Mouse (Mus musculus): ENCODE measurements around the gene Spock1. TPM values are rescaled to one million over a fixed set of nuclear protein-coding genes. Genes with fewer than 3 reads are reported as not detected.

The Spock1 gene
- polyA plus RNA-seq, 1 experiment from 2014 or later: 0.93 TPM

- Histone ChIP-seq H3K4me3 (no peak overlapping the region), H3K4me1 (peaks cover 24% of the 10 kb centered on the region), H3K36me3 (no peaks in the 10 kb centered on the region), H3K27ac (no peak overlapping the region), H3K9me3 (replicated peaks) (0 out of 2 replicates have a peak, but pooled peaks cover 2% of the 10 kb centered on the region), H3K27me3 (ENCODE audit: low read depth, poor library complexity, severe bottlenecking) (0 out of 2 replicates have a peak, but pooled peaks cover 4% of the 10 kb centered on the region)
- 96% methylated on average over 4 of the region's 4 CpGs for WGBS
- DNase-seq (ENCODE audit: low spot score): no peak
Measured at GRCm38 (mm10) chr13:57788299-57788698, 119.8 kb downstream of the Spock1 start.

- Histone ChIP-seq H3K4me1 (peaks cover 31% of the 10 kb centered on the region), H3K9me3 (replicated peaks) (0 out of 2 replicates have a peak, but pooled peaks cover 2% of the 10 kb centered on the region), H3K4me3 (no peak overlapping the region), H3K36me3 (no peaks in the 10 kb centered on the region), H3K27ac (no peak overlapping the region), H3K27me3 (ENCODE audit: low read depth, poor library complexity, severe bottlenecking) (0 out of 2 replicates have a peak, but pooled peaks cover 4% of the 10 kb centered on the region)
- 89% methylated on average over 8 of the region's 8 CpGs for WGBS
- DNase-seq (ENCODE audit: low spot score): no peak
Measured at GRCm38 (mm10) chr13:57786278-57786677, 121.9 kb downstream of the Spock1 start.

GRCm38 (mm10) chr13:57782975-57783374 lies 125.2 kb downstream of the Spock1 start:
- H3K36me3 ChIP-seq: no peaks in the 10 kb centered on the region
- DNase-seq (ENCODE audit: low spot score): no peak
- no peak overlapping the region for H3K27ac ChIP-seq
- peaks cover 12% of the 10 kb centered on the region; the same call in 1 of the 2 replicates for H3K4me1 ChIP-seq
- H3K4me3 ChIP-seq: no peak overlapping the region
- no peaks in the 10 kb centered on the region for H3K27me3 ChIP-seq (ENCODE audit: low read depth, poor library complexity, severe bottlenecking)
- WGBS: 80% methylated on average over 12 of the region's 12 CpGs
- 0 out of 2 replicates have a peak, but pooled peaks cover 4% of the 10 kb centered on the region for H3K9me3 ChIP-seq (replicated peaks)

GRCm38 (mm10) chr13:57782107-57782561 lies 126.0 kb downstream of the Spock1 start:
- Histone ChIP-seq H3K27me3 (ENCODE audit: low read depth, poor library complexity, severe bottlenecking) (no peaks in the 10 kb centered on the region), H3K9me3 (replicated peaks) (0 out of 2 replicates have a peak, but pooled peaks cover 4% of the 10 kb centered on the region), H3K4me1 (peaks cover 12% of the 10 kb centered on the region; the same call in 1 of the 2 replicates), H3K27ac (no peak overlapping the region), H3K36me3 (no peaks in the 10 kb centered on the region), H3K4me3 (no peak overlapping the region)
- no peak for DNase-seq (ENCODE audit: low spot score)
- 89% methylated on average over 6 of the region's 6 CpGs for WGBS

- Histone ChIP-seq H3K4me3 (no peak overlapping the region), H3K27me3 (ENCODE audit: low read depth, poor library complexity, severe bottlenecking) (no peaks in the 10 kb centered on the region), H3K9me3 (replicated peaks) (0 out of 2 replicates have a peak, but pooled peaks cover 4% of the 10 kb centered on the region), H3K27ac (no peak overlapping the region), H3K36me3 (no peaks in the 10 kb centered on the region), H3K4me1 (peaks cover 17% of the 10 kb centered on the region)
- 82% methylated on average over 4 of the region's 4 CpGs for WGBS
- no peak for DNase-seq (ENCODE audit: low spot score)
Measured at GRCm38 (mm10) chr13:57779146-57779545, 129.0 kb downstream of the Spock1 start.

- Histone ChIP-seq H3K4me1 (peaks cover 16% of the 10 kb centered on the region), H3K4me3 (no peak overlapping the region), H3K27ac (no peak overlapping the region), H3K27me3 (ENCODE audit: low read depth, poor library complexity, severe bottlenecking) (no peaks in the 10 kb centered on the region), H3K9me3 (replicated peaks) (0 out of 2 replicates have a peak, but pooled peaks cover 4% of the 10 kb centered on the region), H3K36me3 (no peaks in the 10 kb centered on the region)
- WGBS: 83% methylated on average over 3 of the region's 3 CpGs
- no peak for DNase-seq (ENCODE audit: low spot score)
Measured at GRCm38 (mm10) chr13:57778524-57778923, 129.6 kb downstream of the Spock1 start.

- WGBS: 77% methylated on average over 6 of the region's 6 CpGs
- H3K4me3 ChIP-seq: no peak overlapping the region
Measured at GRCm38 (mm10) chr13:57771998-57772397, 136.1 kb downstream of the Spock1 start.

GRCm38 (mm10) chr13:57766721-57767120 lies 141.4 kb downstream of the Spock1 start:
- DNase-seq (ENCODE audit: low spot score): no peak
- Histone ChIP-seq H3K36me3 (no peaks in the 10 kb centered on the region), H3K27me3 (ENCODE audit: low read depth, poor library complexity, severe bottlenecking) (no peaks in the 10 kb centered on the region), H3K27ac (no peak overlapping the region), H3K4me3 (no peak overlapping the region), H3K4me1 (peaks cover 12% of the 10 kb centered on the region; the same call in 1 of the 2 replicates), H3K9me3 (replicated peaks) (no peaks in the 10 kb centered on the region)
- 73% methylated on average over 3 of the region's 3 CpGs for WGBS

More at GRCm38 (mm10) chr13:57771998-57772397, 136.1 kb downstream of the Spock1 start:
- H3K36me3 ChIP-seq: no peaks in the 10 kb centered on the region
- H3K9me3 ChIP-seq (replicated peaks): no peaks in the 10 kb centered on the region
- H3K27me3 ChIP-seq (ENCODE audit: low read depth, poor library complexity, severe bottlenecking): no peaks in the 10 kb centered on the region
- peaks cover 19% of the 10 kb centered on the region for H3K4me1 ChIP-seq
- DNase-seq (ENCODE audit: low spot score): no peak
- H3K27ac ChIP-seq: no peak overlapping the region

GRCm38 (mm10) chr13:57761122-57761521 lies 147.0 kb downstream of the Spock1 start:
- H3K27ac ChIP-seq: no peak overlapping the region
- H3K9me3 ChIP-seq (replicated peaks): no peaks in the 10 kb centered on the region
- no peak overlapping the region for H3K4me3 ChIP-seq
- no peaks in the 10 kb centered on the region for H3K27me3 ChIP-seq (ENCODE audit: low read depth, poor library complexity, severe bottlenecking)
- DNase-seq (ENCODE audit: low spot score): no peak
- H3K4me1 ChIP-seq: peaks cover 10% of the 10 kb centered on the region; the same call in 1 of the 2 replicates
- H3K36me3 ChIP-seq: no peaks in the 10 kb centered on the region
- WGBS: 95% methylated on average over 5 of the region's 5 CpGs

- no peaks in the 10 kb centered on the region for H3K36me3 ChIP-seq
- no peak overlapping the region for H3K27ac ChIP-seq
- WGBS: 92% methylated on average over 3 of the region's 3 CpGs
- no peak for DNase-seq (ENCODE audit: low spot score)
- H3K4me3 ChIP-seq: no peak overlapping the region
- peaks cover 10% of the 10 kb centered on the region; the same call in 1 of the 2 replicates for H3K4me1 ChIP-seq
- H3K27me3 ChIP-seq (ENCODE audit: low read depth, poor library complexity, severe bottlenecking): no peaks in the 10 kb centered on the region
- no peaks in the 10 kb centered on the region for H3K9me3 ChIP-seq (replicated peaks)
Measured at GRCm38 (mm10) chr13:57760618-57761017, 147.5 kb downstream of the Spock1 start.

- peaks cover 10% of the 10 kb centered on the region; the same call in 1 of the 2 replicates for H3K4me1 ChIP-seq
- DNase-seq (ENCODE audit: low spot score): no peak
- no peaks in the 10 kb centered on the region for H3K36me3 ChIP-seq
- no peak overlapping the region for H3K27ac ChIP-seq
- WGBS: 92% methylated on average over 3 of the region's 3 CpGs
- H3K9me3 ChIP-seq (replicated peaks): no peaks in the 10 kb centered on the region
- no peaks in the 10 kb centered on the region for H3K27me3 ChIP-seq (ENCODE audit: low read depth, poor library complexity, severe bottlenecking)
- H3K4me3 ChIP-seq: no peak overlapping the region
Measured at GRCm38 (mm10) chr13:57756316-57756715, 151.8 kb downstream of the Spock1 start.

- no peaks in the 10 kb centered on the region for H3K36me3 ChIP-seq
- DNase-seq (ENCODE audit: low spot score): no peak
- H3K27me3 ChIP-seq (ENCODE audit: low read depth, poor library complexity, severe bottlenecking): no peaks in the 10 kb centered on the region
- H3K4me3 ChIP-seq: no peak overlapping the region
- 0 out of 2 replicates have a peak, but pooled peaks cover 4% of the 10 kb centered on the region for H3K4me1 ChIP-seq
- WGBS: 87% methylated on average over 7 of the region's 7 CpGs
- no peak overlapping the region for H3K27ac ChIP-seq
- no peaks in the 10 kb centered on the region for H3K9me3 ChIP-seq (replicated peaks)
Measured at GRCm38 (mm10) chr13:57750831-57751230, 157.3 kb downstream of the Spock1 start.

GRCm38 (mm10) chr13:57744667-57745066 lies 163.5 kb downstream of the Spock1 start:
- Histone ChIP-seq H3K27ac (no peak overlapping the region), H3K9me3 (replicated peaks) (no peaks in the 10 kb centered on the region), H3K36me3 (no peaks in the 10 kb centered on the region), H3K4me3 (no peak overlapping the region), H3K27me3 (ENCODE audit: low read depth, poor library complexity, severe bottlenecking) (0 out of 2 replicates have a peak, but pooled peaks cover 4% of the 10 kb centered on the region), H3K4me1 (peaks cover 37% of the 10 kb centered on the region)
- WGBS: 88% methylated on average over 3 of the region's 3 CpGs
- no peak for DNase-seq (ENCODE audit: low spot score)
